Mouse (Mus musculus): ENCODE measurements around the gene Aurkb.

- TF ChIP-seq CTCF (conservative IDR thresholded peaks at IDR 0.05; ENCODE audit: low read length) = no peak
- no peak for TF ChIP-seq POU5F1 (IDR thresholded peaks at IDR 0.05; ENCODE audit: borderline replicate concordance, low read length)
- TF ChIP-seq NANOG (IDR thresholded peaks at IDR 0.05; ENCODE audit: borderline replicate concordance, low read length) = no peak
Measured at GRCm38 (mm10) chr11:69050748-69051147, 5.3 kb downstream of the Aurkb start.

Measured in E14TG2a.4 (cell line).